Mouse (Mus musculus): Measurements from ENCODE around the gene Kng1.
A peak's percentile ranks its signal among the peaks of the same experiment; 100 is the strongest.
"Not testable (repeated sequence)": the region's sequence is repeated elsewhere in the genome, so short reads cannot be mapped to it uniquely, and the experiment has no call there.

Gene Kng1

DNA sequence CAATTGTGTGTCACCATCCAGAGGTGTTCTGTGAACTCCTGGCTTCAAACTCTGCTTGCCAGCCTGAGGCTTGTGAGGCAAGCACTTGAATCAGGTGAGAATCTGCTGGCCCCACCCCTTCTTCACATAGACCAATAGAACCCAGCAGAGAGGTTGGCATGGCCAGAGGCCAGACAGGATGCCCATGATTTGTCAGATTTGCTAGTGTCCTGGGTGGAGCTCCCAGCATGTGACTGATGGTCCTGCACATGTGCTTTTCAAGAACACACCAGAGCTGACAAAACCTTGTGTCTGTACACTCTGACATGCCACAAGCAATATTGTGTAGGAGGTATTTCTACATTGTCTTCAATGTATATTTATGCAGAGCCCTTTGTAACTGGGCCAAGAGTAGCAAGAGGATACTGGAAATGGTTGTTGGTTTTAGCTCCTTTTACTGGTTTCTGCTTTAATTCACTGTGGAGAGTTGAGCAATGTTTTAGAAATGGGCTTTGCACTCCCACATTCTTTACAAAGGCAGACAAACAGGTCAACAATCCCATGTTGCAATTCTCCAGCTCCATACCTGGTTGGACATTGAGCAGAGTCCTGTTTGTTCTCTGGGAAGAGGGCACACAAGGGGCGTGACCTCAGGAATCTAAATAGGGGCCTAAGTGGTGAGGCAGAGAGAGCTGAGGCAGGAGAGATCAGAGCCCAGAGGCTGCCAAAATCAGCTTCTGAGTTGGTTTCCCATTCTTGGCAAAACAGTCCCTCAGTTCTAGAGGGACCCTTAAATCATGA lies at the start of gene Kng1:
Gene Kng1, plus strand, starts transcription at position 198 of the 780 bp plus-strand sequence.
- not testable (repeated sequence) for DNase-seq (ENCODE audit: low read depth, low spot score)

DNA sequence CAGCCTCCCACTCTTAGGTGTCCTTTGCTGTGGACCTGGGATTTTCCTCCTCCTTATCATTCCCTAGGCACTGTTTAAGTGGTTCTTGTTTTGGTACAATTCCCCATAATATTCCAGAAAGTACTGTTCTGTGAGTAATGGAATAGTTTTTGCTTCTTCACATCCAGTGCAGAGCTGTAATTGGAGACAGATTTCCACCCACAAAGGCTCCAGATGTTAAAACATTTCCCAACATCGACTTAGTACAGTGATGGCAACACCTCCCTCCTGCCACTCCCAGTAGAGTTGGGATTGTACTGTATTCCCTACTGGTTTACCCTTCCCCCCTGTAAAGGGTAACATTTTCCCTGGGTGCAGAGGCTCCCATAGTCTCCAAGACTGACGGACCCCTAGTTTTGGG lies 43.9 kb upstream of the Kng1 start:
- not testable (repeated sequence) for DNase-seq (ENCODE audit: low read depth, low spot score)

DNA sequence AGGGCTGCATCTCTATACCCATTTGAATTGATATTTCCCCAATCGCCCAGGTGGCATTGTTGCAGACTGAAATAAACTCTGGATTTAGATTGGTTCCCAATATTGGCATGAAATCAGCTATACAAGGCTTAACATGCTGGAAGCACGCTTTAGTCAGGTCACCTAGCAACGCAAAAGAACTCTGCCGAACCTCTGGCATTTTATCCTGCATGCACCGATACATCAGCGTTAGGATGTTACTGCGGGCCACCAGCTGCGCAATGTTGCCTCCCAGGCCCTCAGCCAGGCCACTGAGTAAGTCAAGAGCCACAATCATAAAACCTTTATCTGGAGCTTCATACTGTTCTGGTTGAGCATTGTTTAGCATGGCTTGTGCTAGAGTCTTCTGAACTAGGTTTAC lies 43.0 kb upstream of the Kng1 start:
- DNase-seq (ENCODE audit: low read depth, low spot score) = peak; percentile 15

DNA sequence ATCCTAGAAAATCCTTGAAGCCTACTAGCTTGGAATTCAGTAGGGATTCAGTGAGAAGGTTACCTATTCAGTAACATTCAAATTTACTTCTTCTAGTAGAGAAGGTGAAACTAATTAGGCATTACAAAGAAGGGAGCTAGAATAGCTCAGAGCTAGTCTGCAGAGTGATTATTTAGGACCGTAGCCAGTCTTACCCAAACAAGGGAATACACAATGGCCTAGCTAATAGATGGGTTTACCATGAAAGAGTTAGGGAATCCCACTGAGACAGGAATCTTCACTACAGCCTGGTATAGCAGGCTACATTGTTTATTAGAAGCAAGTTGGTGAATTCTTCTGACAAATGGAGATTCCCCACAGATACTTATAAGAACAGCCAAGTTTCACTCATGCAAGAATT lies 37.1 kb upstream of the Kng1 start:
- DNase-seq (ENCODE audit: low read depth, low spot score) = not testable (repeated sequence)

- no peak for DNase-seq (ENCODE audit: low read depth, low spot score)
Measured at GRCm38 (mm10) chr16:23025111-23025510, 32.6 kb upstream of the Kng1 start.

DNA sequence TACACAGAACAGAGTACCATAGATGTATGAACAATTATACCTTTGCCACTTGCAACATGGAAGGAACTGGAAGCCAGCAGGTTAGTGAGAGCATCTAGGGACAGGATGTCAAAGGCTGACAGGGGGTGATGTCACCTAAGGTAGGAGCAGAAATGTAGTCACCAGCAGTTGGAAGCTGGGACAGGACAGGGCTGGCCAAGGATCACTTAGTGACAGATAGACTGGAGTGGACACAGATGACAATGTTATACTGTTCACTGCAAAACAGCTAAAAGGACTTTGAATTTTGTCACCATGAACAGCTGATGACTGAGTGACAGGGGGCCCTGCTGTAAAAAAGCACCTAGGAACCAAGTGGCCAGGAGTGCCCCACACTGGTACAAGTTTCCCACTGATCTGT lies 31.1 kb upstream of the Kng1 start:
- no peak for DNase-seq (ENCODE audit: low read depth, low spot score)

GRCm38 (mm10) chr16:23027341-23027740 lies 30.3 kb upstream of the Kng1 start:
- not testable (repeated sequence) for DNase-seq (ENCODE audit: low read depth, low spot score)

- not testable (repeated sequence) for DNase-seq (ENCODE audit: low read depth, low spot score)
Measured at GRCm38 (mm10) chr16:23028966-23029600, 28.6 kb upstream of the Kng1 start, which contains the start of gene Kng2. Gene Kng2, minus strand, starts transcription at chr16:23029482.

DNA sequence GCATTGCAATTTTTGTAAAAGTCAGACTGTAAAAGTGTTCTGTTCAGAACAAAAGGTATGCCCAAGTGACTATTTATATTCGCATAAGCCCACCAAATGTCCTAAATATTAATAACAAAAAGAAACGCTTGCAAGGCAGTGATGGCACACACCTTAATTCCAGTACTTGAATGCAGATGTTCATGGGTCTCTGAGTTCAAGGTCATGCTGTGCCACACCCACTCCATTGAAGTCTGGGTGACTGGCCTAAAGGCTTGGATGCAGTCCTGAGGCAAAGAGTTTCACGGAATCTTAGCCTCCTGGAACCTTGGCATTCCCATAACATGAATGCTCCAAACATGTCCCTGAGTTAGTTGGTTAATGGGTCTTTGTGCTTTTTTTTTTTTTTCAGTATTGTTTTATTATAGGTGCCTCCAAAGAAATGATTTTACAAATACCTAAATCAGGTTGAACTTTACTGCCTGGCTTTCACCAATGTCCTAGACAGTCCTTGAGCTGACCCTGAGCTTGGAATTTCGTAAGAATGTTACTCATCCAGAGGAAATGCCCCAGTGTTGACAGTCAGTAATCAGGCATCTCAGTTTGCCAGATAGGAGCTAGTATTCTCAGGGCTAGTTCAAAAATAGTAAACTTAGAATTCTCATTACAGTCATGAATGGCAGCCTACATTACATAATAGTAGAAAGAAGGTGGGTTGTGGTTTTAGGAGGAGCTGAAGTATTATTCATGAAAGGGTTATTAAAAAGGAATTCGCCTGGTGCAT lies 26.8 kb upstream of the Kng1 start:
- no peak for DNase-seq (ENCODE audit: low read depth, low spot score)

DNA sequence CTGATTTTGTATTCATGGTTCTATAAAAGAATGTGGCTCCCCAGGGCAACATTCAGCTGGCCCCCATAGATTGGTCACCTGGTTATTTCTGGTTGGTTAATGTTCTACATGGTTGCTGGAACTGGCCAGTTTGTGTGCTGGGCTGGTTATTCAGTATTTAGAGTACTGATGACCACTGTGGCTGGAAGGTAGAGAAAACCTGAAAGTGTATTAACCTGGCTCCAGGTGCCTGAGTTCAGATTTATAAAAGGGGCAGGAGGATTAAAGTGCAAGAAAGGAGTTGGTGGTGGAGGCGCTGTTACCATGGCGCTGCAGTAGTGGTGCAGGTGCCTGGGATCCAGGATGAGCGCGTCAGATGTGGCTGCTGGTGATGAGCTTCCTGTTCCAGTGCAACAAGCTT lies 24.0 kb upstream of the Kng1 start:
- no peak for DNase-seq (ENCODE audit: low read depth, low spot score)

DNA sequence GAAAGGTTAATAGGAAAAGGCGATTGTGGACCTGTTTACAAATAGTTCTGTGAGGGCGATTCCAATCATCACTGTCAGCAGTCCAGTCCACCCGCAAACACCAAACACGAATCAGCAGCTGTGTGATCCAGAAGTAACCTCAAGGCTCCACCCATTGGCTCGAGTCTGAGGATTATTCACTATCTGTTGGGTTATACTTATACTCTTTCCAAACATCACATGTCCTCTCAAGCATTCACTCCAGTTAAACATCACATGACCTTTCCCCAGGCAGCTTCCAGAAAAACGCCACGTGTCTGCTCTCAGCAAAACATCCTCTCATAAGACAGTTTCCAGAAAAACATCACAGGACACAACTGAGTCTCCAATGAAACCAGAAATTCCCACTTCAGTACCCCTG lies 19.9 kb upstream of the Kng1 start:
- DNase-seq (ENCODE audit: low read depth, low spot score) = no peak

DNA sequence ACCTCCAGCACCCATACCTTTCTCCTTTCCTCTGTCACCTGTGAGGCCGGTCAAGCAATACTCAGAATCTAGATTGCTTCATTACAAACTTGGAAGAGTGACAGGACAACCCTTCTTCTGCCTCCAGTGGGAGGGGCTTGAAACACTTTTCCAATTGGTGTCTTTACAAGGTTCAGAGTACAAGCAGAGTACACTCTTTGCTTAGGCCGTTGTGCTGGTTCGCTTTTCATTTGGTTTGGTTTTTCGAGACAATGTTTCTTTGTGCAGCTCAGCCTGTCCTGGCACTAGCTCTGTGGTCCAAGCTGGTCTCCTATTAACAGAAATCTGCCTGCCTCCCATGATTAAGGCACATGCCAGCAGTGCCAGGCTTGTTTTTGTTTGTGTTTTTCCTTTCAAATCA lies 18.4 kb upstream of the Kng1 start:
- no peak for DNase-seq (ENCODE audit: low read depth, low spot score)

- no peak for DNase-seq (ENCODE audit: low read depth, low spot score)
Measured at GRCm38 (mm10) chr16:23040876-23041275, 16.8 kb upstream of the Kng1 start.

DNA sequence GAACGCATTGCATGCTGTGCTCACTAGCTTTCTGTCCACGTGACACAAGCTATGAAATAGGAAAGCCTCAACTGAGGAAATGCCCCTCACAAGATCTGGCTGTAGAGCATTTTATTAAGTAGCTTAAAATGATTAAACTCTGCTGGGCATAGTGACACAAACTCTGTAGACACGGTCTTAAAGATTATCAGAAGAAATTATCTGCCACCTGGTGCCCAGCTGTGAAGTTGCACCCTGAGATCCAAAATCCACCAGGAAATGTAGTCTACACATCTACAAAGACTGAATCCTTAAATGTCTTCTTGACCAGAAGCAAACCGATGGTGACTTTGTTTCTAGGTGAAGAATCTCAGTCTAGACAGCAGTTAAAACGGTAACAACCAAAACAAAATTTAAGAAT lies 11.3 kb upstream of the Kng1 start:
- peak; percentile 62 for DNase-seq (ENCODE audit: low read depth, low spot score)

DNA sequence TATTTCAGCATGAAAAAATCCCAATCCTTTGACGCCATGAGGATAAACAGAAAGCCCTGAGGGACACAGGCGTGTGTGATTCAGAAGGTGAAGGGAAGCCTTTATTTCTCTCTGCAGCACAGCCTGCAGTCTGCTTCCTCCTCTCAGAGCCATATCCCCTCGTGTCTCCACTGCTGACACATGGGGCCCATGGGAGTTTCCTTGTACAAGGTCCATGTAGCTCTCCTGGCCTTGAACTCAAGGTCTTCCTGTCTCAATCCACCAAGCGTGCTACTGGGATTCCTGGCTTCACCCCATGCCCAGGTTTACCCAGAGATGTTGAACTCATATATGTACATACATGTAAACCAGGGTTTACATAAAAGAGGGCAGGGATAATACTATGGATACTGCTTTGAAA lies 2.0 kb downstream of the Kng1 start:
- not testable (repeated sequence) for DNase-seq (ENCODE audit: low read depth, low spot score)

- DNase-seq (ENCODE audit: low read depth, low spot score) = not testable (repeated sequence)
Measured at GRCm38 (mm10) chr16:23060781-23061325, 3.2 kb downstream of the Kng1 start.

DNA sequence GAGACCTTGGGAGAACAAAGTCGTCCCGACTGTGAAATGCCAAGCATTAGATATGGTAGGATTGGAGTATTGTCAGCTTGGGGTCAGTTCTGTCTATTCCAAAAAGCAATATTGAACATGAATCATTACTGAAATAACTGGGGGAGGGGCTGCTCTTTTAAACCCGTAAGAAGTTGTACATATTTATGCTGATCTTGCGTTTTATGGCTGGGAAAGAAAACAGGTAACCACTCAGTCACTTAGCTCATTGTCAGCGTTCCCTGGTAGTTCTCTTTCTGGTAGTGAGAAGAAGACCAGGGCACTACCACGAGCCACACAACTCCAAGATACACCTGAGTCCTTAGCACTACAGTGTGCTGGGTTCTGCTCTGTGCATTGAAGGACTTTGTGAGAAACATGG lies 19.9 kb downstream of the Kng1 start:
- not testable (repeated sequence) for DNase-seq (ENCODE audit: low read depth, low spot score)

DNA sequence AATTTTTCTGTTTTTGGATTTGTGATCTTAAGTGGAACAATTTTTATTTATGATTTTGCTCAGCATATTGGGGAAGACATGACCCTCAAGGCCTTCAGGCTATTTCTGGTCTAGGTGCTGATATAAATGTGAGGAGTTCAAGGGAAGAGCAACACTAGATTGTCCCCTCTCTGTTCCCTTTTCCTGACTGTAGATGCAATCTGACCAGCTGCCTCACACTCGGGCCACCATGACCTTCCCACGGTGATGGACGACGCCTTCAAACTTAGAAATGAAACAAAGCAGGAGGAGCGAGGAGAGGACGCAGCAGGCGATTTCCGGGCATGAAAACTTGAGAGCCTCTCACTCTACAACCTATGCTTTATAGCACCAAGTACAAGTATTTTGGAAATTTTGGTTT lies 29.5 kb downstream of the Kng1 start:
- DNase-seq (ENCODE audit: low read depth, low spot score) = not testable (repeated sequence)

DNA sequence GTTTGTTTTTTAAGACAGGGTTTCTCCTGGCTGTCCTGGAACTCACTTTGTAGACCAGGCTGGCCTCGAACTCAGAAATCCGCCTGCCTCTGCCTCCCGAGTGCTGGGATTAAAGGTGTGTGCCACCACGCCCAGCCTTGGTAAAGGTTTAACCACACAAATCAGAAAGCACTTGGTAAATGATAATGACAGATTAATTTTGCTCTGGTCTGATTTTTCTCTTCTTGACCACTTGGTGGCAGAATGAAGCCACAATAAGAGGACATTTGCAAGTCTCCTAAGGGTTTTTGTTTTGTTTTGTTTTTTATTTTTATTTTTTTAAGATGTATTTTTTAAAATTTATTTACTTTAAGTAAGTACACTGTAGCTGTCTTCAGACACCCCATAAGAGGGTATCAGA lies 30.0 kb downstream of the Kng1 start:
- DNase-seq (ENCODE audit: low read depth, low spot score) = peak; percentile 37

- DNase-seq (ENCODE audit: low read depth, low spot score) = not testable (repeated sequence)
Measured at GRCm38 (mm10) chr16:23088491-23088890, 30.8 kb downstream of the Kng1 start.

DNA sequence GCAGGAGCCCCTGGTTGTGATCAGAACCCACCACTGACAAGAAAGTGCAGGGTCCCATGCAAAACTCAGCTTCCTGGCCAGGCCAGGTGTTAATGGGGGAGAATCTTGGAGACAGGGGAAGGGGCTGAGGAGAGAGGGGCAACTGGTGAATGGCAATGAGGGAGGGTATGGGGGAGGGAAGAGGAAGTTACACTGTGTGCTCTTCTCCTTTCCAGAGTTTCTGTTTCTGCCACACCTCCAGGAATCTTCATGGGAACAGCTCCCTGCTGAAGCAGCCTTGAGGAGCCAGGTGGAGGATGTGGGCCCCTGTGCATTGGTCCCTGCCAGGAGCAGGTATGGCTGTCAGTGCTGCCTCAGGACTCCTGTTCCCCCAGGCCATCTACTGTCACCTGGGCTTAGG lies 33.7 kb downstream of the Kng1 start:
- DNase-seq (ENCODE audit: low read depth, low spot score) = not testable (repeated sequence)

DNA sequence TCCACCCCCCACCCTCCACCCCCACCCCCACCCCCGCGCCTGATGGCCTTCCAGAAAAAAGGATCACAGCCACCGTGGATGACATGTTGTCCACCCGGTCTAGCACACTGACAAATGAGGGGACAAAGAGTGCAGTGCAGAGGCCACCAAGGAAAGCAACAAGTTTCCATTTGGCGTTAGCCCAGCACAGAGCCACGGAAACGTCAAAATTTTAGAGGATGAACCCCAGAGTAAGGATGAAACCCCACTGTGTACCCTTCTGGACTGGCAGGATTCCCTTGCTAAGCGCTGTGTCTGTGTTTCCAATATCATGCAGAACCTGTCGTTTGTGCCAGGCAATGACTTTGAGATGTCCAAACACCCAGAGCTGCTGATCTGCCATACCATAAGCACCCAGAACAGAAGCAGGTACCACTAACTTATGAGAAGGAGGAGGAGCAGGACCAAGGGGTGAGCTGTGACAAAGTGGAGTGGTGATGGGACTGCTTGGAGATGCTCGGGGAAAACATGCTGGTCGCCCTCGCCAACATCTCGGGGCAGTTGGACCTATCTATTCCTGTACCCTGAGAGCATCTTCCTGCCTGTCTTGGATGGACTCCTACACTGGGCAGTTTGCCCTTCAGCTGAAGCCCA lies 35.8 kb downstream of the Kng1 start:
- no peak for DNase-seq (ENCODE audit: low read depth, low spot score)
